Mouse (Mus musculus): ENCODE data around the gene Fam69b. TPM values are rescaled to one million over a fixed set of nuclear protein-coding genes. Genes with fewer than 3 reads are reported as not detected.

Gene Fam69b
- polyA plus RNA-seq (2012; rRNA removed), result 0.87 and 1.0 TPM in 2 replicates

DNA sequence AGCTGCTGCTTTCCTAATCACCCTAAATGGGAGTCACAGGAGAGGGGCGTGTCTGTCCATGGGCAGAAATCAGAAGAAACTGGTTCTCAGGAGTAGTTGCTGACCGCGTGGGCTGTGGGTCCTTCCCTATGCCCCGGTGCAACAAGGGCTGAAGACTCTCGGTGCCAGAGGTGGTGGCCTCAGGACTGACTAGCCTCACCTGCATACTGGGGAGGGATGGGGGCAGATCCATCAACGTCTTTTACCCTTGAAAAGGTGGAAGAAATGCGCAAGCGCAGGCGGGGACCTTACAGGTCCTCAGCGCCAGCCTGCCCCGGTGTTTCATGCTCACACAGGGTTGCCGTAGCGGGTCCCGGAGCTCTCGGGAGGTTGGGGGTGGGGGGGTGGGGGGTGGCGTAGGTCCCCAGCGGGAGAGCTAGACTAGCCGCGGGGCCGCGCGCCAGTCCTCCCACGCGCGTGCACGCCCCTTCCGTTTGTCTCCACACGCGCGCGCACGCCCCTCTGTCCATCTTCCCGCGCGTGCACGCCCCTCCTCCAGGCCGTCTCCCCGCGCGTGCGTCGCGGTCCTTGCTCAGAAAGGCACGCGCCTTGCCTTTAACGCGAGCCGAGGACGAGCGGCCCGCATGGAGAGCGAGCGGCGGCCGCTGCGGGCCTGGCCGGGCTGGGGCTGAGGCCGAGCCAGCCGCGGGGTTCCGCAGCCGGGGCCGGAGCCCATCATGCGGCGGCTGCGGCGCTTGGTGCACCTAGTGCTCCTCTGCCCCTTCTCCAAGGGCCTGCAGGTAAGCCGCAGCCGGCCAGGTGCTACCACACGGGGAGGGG lies at the start of gene Fam69b:
Fam69b (plus strand) TSS at position 537 of the 819 bp plus-strand sequence.

GRCm38 (mm10) chr2:26579714-26580113 lies 48.5 kb upstream of the Fam69b start, which contains the start of gene Egfl7:
TSS of gene Egfl7 (plus strand) at chr2:26580014.

GRCm38 (mm10) chr2:26586294-26587043 lies 41.8 kb upstream of the Fam69b start, which contains the start of gene Gm20532:
TSS of gene Gm20532 (plus strand) at chr2:26586639.

DNA sequence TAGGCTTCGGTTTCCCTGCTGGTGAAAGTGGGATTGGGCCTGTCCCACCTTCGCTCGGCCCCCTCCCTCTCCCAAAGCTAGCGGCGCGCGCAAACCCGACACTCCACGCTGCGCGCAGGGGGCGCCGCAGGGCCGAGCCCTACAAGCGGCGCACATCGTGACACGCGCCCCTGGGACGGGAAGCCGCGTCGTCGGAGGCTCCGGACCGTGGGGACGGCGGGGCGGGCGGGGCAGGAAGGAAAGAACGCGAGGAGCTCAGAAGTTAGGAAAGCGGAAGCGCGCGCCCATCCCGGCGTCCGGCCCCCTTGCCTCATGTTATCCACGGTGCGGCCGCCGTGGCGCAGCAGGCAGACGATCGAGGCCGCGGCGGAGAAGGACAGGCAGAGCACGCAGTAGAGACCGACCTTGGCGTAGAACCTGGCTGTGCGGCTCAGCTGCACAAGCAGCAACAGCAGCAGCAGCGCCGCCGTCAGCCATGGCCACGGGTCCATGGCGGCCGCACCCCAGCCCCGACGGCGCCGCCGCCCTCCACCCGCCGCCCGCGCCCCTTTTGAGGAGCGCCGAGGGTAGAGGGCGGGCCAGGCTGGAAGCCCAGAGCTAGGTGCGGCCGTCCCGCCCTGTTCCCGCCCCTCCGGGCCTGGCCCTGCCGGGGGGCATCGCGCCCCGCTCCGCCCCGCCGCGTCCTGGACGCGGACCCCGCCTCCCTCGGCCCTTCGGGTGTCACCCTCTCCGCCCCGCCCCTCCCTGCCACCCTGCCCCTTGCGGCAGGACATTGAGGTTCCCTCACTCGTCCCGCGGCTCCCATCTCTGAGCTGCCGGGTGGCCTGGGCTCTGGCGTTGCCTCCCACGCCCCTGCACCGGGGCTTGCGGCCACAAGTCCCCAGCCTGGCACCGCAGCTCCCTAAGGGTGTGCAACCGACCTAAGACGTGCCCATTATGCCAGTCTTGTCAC lies 24.3 kb upstream of the Fam69b start, which contains the start of gene Agpat2:
Agpat2 (minus strand) TSS at position 698 of the 952 bp plus-strand sequence.

GRCm38 (mm10) chr2:26671182-26671581 lies 42.9 kb downstream of the Fam69b start, which contains the start of gene Lcn4:
TSS of gene Lcn4 (minus strand) at chr2:26671282.

Other genes with a start within 250 kb of the Fam69b start
- gene Snapc4, start 247.8 kb upstream of the Fam69b start, polyA plus RNA-seq (2012; rRNA removed), result 9.1 and 9.5 TPM in 2 replicates
- gene Entr1, start 239.1 kb upstream of the Fam69b start, polyA plus RNA-seq (2012; rRNA removed), result 33.9 and 35.0 TPM in 2 replicates
- 33.4 and 35.6 TPM in 2 replicates for gene Pmpca, start 239.1 kb upstream of the Fam69b start, polyA plus RNA-seq (2012; rRNA removed)
- gene Inpp5e, start 219.3 kb upstream of the Fam69b start, polyA plus RNA-seq (2012; rRNA removed), result 6.1 and 7.1 TPM in 2 replicates
- gene Sec16a, start 183.2 kb upstream of the Fam69b start, polyA plus RNA-seq (2012; rRNA removed), result 16.5 and 19.2 TPM in 2 replicates
- gene Notch1, start 111.8 kb upstream of the Fam69b start, polyA plus RNA-seq (2012; rRNA removed), result 2.4 and 3.3 TPM in 2 replicates
- gene Egfl7, start 48.4 kb upstream of the Fam69b start, polyA plus RNA-seq (2012; rRNA removed), result 98.2 and 103 TPM in 2 replicates
- gene Gm20532, start 41.8 kb upstream of the Fam69b start, polyA plus RNA-seq (2012; rRNA removed), result not detected in 2 replicates
- 113 and 116 TPM in 2 replicates for gene Agpat2, start 24.0 kb upstream of the Fam69b start, polyA plus RNA-seq (2012; rRNA removed)
- not detected in 2 replicates for gene Lcn4, start 42.8 kb downstream of the Fam69b start, polyA plus RNA-seq (2012; rRNA removed)
- gene Abo, start 236.5 kb downstream of the Fam69b start, polyA plus RNA-seq (2012; rRNA removed), result not detected in 2 replicates